Mouse (Mus musculus) adrenal gland, postnatal 4 days (tissue): ENCODE results near the gene 2510039O18Rik. TPM values are rescaled to one million over a fixed set of nuclear protein-coding genes. Genes with fewer than 3 reads are reported as not detected.
A peak's percentile ranks its signal among the peaks of the same experiment; 100 is the strongest.

Experiments
- DNase-seq, 2 experiments: peaks; one replicate each; pipeline ENCODE4 v3.0.0; 2021 to 2022; ENCODE audit warnings: low spot score in 2 of 2, mixed read lengths in 2 of 2
- total RNA-seq, 2 experiments: library from RNA; stranded (reverse); gene quantifications; 2 replicates each; pipeline ENCODE4 v1.2.3; 2021

2510039O18Rik gene
- total RNA-seq, 2 experiments from 2014 or later: 52.3 to 53.8 TPM

DNA sequence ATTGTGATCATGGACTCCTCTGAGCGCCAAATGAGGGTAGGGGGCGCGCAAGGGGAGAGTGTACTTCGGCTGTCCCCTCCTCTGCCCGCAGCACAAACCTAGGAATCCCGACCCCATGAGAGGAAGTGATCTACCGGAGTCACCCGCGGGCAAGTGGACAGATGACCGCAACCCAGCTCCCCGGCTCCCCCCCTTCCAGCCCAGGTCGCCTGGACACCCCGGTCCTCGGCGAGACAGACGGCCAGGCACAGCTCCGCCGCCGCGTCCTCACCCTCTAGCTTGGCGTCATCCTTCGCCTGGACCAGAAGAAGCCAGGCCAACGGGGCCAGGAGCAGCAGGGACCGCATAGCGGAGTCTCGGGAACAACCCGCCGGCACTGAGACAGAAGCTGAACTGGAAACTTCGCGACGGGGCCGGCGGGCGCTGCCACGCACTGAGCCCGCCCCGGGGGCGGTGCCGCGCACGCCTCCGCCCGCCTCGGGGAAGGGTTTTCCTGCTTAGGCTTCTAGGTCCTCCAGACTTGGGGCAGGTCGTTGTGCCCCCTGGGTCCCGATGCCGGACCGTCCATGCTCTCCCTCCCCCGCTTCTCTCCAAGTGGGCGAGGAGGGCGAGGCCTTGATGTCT lies 4.3 kb upstream of the 2510039O18Rik start, which contains the start of gene Plod1:
TSS of gene Plod1 (minus strand) at position 437 of the 624 bp plus-strand sequence.
- peak; percentile 63 to 74 for DNase-seq

DNA sequence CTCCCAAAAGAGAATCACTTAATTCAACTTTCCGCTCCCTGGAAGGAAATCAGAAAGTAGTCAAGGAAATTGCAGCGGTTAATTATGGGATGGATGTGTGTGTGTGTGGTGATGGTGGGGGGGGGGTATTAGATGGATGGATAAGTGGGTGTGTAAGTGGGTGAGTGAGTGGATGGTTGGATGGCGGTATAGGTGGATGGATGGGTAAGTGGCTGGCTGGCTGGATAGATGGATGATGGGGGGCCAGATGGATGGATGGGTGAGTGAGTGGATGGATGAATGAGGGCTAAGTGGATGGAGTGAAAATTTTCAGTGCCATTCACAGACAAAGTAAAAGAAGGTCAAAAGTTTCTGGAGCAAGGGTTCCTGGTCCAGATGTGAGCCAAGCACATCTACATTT lies 3.7 kb upstream of the 2510039O18Rik start:
- DNase-seq: no peak

DNA sequence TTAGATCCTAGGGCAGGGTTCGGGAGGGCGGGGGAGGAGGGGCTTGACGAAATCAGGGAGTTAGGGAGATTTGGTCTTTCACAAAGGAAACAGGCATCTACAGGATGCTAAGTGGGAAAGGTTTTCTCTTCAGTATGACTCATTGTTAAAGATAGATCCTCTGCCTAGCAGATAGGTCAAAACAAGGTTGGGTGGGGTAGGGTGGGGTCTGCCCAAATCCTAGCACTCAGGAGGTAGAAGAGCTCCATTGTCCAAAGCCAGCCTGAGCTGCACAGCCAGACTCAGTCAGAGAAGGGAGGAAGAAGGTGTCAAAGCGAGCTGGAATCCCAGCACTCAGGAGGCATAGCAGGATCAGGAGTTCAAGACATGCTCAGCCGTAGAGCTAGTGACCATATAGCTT lies 3.2 kb upstream of the 2510039O18Rik start:
- DNase-seq: no peak

DNA sequence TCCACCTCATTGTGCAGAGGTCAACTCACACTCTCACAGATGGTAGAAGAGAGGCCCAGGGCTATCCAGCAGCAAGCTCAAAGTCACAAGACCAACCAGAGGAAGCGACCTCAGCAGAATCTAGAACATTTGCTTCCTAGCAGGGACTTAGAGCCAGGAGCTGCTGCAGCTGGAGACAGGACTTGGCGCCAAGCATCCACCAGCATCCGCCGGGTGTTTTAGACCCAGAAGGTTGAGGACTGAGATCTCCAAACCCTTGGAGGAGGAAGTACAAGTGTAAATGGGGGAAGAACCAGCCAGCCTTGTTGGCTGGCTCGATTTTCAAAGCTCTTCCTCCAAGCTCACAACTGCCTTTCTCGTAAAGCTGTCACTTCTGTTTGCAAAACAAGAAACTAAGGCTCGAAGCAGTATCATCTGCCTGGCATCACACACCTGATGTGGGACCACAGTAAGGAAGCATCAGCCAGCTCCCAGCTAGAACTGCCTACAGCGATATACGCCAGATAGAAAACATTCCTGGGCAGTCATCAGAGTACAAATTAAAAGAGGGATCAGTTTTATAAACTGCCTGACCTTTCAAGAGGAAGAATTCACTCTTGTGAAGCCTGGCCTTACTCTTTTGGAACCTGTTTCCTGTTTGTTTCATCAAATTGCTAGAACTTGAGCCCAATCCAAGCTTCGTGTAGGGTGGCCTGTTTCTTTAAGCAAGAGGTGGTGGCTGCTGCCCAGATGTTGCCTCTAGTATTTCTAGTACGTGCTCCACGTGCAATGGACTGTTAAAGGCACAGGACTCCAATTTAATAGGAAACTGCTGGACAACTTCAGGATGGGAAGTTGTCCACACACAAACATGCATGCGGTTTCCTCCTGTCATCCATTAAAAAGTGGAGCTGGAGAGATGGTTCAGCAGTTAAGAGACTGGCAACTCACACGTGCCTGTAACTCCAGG lies 2.3 kb upstream of the 2510039O18Rik start:
- DNase-seq: no peak

DNA sequence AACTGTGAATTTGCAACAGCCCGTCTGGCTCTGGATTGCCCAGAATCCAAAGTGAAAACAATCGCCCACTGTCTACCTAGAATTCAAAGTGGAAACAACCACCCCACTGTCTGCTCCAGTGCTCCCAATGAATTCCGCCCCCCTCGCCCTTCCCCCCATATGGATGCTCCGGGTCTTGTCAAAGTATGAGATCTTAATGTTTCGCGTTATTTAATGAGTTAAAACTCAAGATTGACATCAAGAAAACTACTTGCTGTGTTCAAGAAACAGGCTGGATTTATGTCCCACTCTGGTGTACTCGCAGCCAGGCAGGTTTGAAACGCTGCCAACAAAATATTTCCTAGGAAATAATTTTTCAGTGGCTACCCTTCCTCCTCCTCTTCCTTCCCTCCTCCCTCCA lies 584 bp upstream of the 2510039O18Rik start:
- DNase-seq: no peak

DNA sequence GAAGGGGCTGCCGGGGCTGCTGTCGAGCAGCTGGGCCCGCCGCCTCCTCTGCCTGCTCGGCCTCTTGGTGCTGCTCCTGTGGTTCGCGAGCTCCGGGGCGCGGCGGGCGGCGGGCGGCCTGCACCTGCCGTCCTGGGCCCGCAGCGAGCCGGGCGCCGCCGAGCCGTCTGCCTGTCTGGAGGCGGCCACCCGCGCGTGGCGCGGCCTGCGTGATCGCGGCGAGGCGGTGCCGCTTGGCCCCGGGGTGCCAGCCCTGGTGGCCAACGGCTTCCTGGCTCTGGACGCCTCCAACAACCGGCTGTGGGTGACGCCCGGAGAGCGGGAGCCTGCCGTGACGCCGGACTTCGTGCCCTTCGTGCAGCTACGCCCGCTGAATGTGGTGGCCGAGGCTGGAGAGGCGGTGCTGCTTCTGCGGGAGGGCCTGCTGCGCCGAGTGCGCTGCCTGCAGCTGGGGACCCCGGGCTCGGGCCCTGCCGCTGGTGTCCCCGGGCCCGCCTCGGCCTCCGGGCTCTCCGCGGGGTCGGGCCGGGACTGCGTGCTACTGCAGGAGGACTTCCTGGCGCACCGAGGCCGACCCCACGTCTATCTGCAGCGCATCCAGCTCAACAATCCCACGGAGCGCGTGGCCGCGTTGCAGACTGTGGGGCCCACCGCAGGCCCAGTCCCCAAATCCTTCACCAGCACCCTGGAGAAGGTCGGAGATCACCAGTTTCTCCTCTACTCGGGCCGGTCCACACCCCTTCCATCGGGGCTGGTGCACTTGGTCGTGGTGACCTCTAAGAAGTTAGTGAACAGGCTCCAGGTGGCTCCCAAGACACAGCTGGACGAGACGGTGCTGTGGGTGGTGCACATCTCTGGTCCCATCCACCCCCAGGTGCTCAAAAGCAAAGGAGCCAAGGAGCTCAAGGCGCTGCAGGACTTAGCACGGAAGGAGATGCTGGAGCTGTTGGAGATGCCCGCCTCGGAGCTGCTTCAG lies 638 bp downstream of the 2510039O18Rik start:
- no peak for DNase-seq

DNA sequence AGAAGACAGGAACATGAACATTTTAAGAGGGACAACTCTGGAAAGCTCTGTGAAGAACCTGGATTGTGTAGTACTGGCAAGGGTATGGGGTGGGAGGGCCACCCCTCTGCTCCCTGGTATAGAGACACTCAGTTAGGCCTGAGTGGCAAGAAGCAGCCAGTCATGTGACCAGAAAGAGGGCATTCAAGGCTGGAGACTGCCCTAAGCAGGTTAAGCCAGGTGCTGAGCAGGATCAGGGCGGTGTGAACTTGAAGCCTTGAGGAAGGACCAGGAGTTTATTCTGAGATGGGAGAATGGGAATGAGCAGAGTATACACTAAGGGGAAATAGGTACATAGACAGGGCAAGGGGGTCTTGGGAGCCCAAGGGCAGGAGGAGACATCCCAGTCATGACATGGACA lies 2.3 kb downstream of the 2510039O18Rik start:
- no peak for DNase-seq

DNA sequence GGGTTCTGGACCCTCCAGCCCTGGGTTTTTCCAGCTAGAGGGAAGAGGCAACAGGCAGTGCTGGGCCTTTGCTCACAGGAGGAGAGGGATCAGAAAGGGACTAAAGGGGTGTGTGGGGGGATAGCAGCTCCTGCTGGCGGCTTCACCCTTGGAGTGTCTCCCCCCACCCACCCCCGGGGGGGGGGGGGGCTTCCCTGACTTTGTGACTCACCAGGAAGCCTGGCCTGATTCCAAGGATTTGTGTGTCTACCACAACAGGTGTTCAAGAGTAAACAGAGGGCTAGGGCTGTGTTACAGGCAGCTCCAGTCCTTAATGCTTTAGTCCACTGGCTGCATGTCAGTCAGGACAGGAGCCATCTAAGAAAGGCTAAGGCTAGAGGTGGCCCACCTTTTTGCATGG lies 6.8 kb downstream of the 2510039O18Rik start:
- no peak for DNase-seq

DNA sequence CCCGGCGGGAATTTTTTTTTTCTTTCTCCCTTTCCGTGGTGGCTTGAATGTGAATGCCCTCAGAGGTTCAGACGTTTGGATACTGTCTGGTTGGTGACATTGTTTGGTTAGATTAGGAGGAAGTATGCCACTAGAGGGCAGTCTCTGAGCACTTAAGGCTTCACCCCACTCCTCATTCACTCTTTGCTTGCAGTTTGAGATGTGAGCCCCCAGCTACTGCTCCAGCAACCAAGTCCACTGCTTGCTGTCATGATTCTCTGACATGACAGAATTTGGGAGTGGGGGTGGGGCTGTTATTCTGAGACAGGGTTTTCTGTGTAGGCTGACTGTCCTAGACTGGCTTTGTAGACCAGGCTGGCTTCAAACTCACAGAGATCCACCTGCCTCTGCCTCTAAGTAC lies 12.9 kb downstream of the 2510039O18Rik start:
- no peak for DNase-seq

DNA sequence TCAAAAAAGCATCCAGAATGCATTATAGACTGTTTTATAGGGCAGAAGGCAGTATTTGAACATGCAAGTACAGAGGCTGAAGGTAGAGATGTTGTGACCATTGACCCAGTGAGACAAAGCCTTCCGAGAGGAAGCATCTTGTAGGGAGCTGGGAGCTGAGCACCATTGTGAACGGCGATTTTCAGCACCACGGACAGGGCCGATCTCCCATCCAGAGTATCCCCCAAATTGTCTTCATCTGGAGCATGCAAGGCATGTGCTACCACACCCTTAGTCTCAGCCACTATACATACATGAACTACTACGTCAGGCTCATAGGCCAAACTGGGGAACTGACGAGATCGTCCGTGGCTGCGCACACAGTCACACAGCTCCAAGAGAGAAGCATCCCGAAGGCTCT lies 16.4 kb downstream of the 2510039O18Rik start:
- no peak for DNase-seq

DNA sequence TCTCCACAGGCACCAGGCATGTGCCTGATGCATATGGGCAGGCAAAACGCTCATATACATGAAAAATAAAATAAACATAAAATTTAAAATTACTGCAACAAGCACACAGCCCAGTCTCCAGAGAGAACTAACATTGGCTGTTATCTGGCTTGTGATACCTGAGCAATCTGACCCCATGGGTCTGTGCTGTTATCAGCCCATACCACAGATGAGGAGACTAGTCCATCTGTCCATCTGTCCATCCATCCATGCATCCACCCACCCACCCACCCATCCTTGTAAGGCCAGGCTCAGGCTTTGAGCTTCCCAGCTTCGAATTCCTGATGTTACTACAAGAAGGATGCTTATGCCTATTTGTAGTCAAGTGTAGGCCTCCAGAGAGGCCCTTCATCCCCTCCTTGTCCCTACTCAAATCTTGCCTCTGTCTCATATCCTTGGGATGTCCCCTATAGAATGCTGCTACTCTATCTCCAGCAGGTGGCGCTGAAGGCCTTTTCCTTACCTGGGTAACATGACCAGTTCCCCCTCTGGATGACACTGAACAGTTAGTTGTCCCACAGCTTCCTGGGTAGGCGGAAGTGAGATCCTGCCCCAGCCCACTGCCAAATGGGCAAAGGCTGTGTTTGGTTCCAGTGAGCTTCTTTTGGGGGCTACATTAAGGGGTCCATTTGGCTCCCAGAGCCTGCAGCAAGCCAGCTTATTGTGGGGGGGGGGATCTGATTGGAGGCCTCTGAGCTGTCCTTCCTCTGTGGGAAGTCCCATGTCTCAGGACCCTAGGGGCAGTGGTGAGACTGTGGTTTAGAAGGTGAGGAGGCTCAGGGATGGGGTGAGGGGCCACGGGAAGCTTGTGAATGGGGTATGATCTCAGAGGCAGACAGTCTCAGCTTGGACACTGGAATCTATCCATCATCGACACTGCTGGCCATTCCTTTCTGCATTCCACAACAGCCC lies 19.5 kb downstream of the 2510039O18Rik start:
- DNase-seq: peak in 1 of 2 experiments; percentile 55

DNA sequence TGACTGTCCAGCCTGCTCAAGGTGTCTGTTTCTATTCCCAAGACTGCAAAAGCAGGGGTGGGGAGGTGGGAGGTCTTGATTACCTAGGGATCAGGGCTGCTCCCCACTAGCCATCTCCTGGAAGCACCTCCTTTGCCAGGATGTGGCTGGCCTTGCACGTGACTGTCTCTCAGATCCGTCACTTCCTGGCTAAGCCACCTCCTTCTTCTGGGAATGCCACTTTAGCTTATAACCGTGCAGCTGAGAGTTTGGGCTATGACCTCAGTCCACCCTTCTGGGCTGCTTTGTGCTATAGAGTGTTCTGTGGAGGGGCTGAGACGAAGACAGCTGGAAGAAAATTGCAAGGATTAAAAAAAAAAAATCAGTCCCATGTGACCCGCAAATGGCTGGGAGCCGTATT lies 22.1 kb downstream of the 2510039O18Rik start:
- DNase-seq: no peak

DNA sequence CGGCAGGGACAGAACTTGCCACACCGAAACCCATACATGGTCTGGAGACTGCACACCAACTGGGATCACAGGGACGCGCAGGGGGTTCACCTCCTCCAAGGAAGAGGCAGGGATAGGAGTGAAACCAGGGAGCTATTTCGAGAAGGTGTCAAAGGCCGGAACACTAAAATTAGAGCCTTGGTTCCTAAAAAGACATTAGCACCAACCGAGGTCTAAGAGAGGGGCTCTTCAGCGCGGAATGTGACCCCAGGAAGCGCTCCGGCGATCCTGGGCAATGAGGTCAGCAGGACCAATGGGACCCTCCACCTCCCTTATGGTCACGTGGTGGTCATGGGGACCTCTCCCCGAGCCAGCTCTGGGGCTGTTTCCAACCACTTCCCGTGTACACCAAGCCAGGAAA lies 22.9 kb downstream of the 2510039O18Rik start:
- DNase-seq: no peak

DNA sequence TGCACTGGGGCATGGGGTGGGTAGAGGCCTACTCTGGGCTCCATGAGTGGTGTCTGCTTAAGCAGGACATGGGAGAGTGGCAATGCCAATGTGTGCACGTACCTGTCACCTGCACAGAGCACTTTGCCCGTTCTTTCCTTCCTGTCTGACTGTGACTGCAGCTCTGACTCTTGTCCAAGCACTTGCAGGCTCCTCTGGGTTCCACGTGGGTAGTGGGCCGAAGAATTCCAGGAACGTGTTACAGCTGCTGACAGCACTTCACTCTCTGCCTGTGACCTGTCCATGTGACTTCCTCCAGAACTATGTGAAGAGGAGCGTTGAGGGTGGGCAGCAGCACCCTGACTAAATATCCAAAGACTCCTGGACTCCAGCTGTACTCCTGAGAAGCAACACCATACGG lies 25.0 kb downstream of the 2510039O18Rik start:
- DNase-seq: no peak

DNA sequence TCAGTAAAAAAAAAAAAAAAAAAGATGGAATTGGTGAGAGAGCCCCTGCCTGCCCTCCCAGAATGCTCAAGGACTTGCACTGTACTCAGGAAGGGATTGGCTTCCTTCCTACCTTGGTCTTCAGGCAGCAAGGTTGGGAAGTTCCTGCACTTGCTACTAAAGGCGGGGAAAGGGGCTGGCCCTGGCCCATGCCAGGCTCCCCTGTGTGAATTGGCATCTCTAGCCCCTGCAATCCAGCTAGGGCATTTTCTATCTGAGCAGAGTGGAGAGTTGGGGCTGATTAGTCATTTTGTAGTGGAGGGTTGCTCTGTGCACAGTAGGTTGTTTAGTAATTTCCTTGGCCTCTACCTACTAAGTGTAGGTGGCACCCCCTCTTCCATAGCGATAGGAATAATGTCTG lies 28.1 kb downstream of the 2510039O18Rik start:
- no peak for DNase-seq

DNA sequence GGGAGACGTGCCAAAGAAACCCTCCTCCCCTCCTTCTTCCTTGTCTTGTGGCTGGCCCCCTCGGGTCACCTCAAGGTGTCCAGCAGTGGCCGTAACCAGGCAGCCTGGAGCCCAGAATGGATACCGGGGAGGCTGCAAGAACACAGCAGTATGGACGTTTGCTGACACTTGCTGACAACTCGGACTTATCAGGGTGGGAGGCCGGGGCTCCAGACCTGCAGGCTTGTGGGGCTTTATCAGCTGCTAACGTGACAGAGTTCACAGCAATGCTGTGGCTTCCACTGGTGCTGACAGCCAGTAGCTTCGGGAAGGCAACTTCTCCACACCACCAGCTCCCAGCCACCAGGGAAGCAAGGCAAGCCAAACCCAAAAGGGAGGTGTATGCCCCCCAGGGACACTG lies 28.6 kb downstream of the 2510039O18Rik start:
- DNase-seq: no peak

DNA sequence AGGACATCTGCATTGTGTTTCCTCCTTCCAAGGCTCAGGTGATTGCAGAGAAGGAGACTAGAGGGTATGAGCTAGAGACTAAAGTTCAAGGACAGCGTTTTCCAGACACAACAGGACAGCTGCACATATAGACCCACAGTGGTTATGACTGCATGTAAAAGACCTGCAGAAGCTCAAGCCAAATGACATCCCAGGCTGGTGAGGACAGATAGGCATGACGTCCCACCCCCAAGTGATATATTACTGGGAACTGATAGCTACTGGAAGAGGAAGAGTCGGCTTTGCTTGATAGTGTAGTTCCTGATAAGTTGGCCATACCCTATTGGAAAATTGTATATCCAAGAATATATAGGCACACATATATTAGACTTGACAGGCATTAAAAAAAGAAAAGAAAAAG lies 35.5 kb downstream of the 2510039O18Rik start:
- no peak for DNase-seq

DNA sequence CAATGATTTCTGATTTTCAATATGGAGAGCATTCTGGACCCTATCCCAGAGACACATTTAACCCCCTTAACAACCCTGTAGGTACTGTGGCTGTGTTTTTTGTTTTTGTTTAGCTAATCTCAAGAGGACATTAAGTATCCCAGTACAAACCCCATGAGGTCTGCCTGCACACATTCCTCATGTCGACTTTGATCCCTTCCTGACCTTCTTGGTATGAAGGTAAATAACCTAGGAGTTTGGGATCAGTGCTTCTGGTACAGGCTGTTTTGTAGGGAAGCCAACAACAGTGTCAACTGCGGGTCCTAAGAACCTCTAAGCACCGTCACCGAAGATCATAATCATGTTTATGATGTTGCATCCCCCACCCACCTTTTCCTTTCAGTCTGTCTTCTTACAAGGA lies 37.0 kb downstream of the 2510039O18Rik start:
- DNase-seq: no peak

DNA sequence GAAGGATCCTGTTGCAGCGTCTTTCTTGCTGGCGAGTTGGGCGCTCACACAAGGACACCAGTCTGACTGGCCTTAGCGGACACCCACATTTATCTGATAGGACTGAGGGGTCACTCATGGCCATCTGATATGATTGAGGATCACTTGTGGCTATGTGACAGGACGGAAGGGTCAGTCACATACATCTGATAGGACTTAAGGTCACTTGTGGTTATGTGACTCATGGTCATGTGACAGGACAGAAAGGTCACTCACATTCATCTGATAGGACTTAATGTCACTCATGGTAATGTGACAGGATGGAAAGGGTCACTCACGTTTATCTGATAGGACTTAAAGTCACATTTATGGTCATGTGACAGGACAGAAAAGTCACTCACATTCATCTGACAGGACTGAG lies 37.7 kb downstream of the 2510039O18Rik start:
- DNase-seq: no peak

DNA sequence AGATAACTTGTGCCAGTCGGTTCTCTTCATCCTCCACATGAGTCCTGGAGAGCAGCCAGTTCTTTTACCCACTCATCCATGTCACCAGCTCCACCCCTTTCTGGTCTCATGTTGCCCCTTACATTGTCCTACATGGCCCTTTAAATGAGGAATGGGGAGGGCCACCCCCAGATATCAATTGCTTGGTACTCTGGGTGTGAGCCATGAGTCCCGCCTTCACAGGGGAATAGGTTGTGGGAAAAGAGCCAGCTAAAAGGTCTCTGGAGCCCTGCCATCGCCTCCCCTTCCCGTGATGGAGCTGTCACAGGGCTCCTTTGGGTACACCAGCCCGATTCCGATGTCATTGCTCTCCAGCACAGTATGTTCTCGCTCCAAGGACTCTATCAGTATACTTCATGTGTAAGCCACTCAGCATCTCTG lies 38.8 kb downstream of the 2510039O18Rik start:
- DNase-seq: no peak
